Mouse (Mus musculus) kidney, embryonic 16.5 days (tissue): ENCODE measurements at regions not wholly inside any gene's neighbourhood (a gene's known extent, or its start where the extent isn't known, plus 50 kb on each side); places are given as distances from the start of the nearest gene placed in this dataset.

ENCODE experiments used
- ATAC-seq: fragments of 200-750 bp; cut with Nextera tagmentation; 2 replicates; pipeline ENCODE4 v1.8.0; 2017; ENCODE audit warnings: moderate TSS enrichment; ENCODE audit not compliant: low FRiP score, low TSS enrichment
- H3K27ac ChIP-seq: fragments of 300-500 bp; sonication (generic); 2 replicates; pipeline ENCODE4 v1.5.1; 2014; ENCODE audit warnings: low read length
- H3K27me3 ChIP-seq: fragments of 300-500 bp; sonication (generic); 2 replicates; pipeline ENCODE4 v1.6.1; 2014; ENCODE audit warnings: low read length, control low read depth, mixed read lengths; ENCODE audit not compliant: insufficient read depth
- H3K36me3 ChIP-seq: fragments of 300-500 bp; sonication (generic); 2 replicates; pipeline ENCODE4 v1.6.1; 2014; ENCODE audit warnings: low read length, control low read depth, mixed read lengths; ENCODE audit not compliant: insufficient read depth
- H3K4me1 ChIP-seq: fragments of 300-500 bp; sonication (generic); 2 replicates; pipeline ENCODE4 v1.6.1; 2014; ENCODE audit warnings: low read length, control low read depth, mixed read lengths; ENCODE audit not compliant: insufficient read depth
- H3K4me2 ChIP-seq: fragments of 300-500 bp; sonication (generic); replicated peaks from 2 replicates; pipeline ENCODE4 v1.6.1; 2014; ENCODE audit warnings: low read depth, low read length
- H3K4me3 ChIP-seq: fragments of 300-500 bp; sonication (generic); 2 replicates; pipeline ENCODE4 v1.5.1; 2014; ENCODE audit warnings: mild to moderate bottlenecking, low read length
- H3K9ac ChIP-seq: fragments of 300-500 bp; sonication (generic); replicated peaks from 2 replicates; pipeline ENCODE4 v1.6.1; 2014; ENCODE audit warnings: low read length
- H3K9me3 ChIP-seq: fragments of 300-500 bp; sonication (generic); 2 replicates; pipeline ENCODE4 v1.6.1; 2016; ENCODE audit warnings: low read length, control low read depth
- WGBS: fragments of 180-500 bp; shearing (Covaris S2); extraction: QIAGEN DNeasy Blood & Tissue Kit; methylation state at CpG from one replicate; pipeline ENCODE4 v1.1.7; 2014; 5-methylcytosine and 5-hydroxymethylcytosine counted together

DNA sequence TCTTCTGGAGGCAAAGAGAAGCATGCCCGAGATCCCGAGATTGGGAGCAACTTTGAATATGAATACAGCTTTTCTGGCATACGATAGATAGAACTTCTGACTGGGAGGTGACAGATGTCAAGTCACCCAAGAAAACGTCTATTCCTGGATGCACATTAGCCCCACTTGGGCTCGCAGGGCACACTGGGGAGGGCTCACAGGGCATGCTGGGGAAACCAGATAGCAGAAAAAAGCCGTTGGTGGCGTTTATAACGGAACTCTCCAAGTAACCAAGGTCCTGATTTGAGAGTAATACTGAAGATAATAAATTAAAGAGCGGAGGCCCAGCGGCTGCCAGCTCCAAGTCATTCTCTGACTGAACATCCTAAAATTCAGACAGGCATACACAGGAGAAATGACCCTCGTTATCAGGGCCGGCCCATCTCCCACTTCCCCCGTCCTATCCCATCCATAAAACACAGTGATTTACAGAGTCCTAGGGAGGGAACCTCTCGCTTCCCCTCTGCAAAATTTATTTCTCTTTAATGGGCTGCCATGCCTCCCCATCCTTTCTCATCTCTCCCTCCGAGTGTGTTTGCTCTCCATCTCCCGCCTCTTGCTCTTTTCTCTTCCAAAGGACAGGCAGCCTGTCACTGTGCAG lies 325.3 kb downstream of the Sox9 start:
- no peak overlapping the region for H3K27ac ChIP-seq
- ATAC-seq = peak; percentile 88
- WGBS = 16% methylated on average over 16 of the region's 16 CpGs

DNA sequence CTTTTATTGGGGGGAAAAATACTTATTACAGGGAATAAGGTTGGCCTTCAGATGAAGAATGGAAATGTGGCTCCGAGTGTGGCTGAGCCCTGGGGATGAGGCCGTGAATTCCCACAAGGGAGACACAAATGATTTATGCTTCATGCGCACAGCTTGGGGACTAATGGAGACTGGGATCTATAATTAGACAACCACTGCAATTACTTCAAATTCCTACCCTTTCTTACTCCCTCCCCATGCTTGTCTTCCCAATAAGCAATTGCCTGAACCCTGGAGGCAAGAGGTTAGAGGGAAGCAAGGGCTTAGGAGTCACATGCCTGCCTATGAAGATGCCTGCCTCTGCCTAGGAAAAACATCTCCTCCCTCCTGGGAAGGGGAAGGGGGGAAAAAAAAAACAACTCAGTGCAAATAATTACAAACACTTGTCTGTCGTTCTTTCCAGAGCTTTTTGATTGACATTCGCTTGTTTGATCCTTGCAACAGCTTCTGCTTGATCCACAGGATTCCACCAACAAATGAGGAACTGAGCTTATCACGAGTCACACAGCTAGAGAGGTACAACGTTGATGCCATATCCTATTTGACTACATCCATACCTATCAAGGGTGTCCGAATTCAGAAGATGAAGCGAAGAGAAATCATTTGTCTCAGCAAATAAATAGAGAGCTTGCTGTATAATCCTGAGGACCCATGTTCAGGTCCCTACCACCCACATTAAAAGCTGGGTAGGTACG lies 326.1 kb downstream of the Sox9 start:
- H3K4me2 ChIP-seq = no peak overlapping the region
- H3K9ac ChIP-seq = no peak overlapping the region
- no peak overlapping the region for H3K4me3 ChIP-seq
- H3K9me3 ChIP-seq = no peaks in the 10 kb centered on the region
- H3K27me3 ChIP-seq = peaks cover 3% of the 10 kb centered on the region; the same call in 1 of the 2 replicates
- H3K4me1 ChIP-seq = peaks cover 52% of the 10 kb centered on the region
- 43% methylated on average over 10 of the region's 10 CpGs for WGBS
- no peak overlapping the region for H3K27ac ChIP-seq
- ATAC-seq = peak; percentile 46; the same call in 1 of the 2 replicates
- no peaks in the 10 kb centered on the region for H3K36me3 ChIP-seq

More for the DNA sequence above, 325.3 kb downstream of the Sox9 start:
- no peaks in the 10 kb centered on the region for H3K36me3 ChIP-seq
- peaks cover 55% of the 10 kb centered on the region for H3K4me1 ChIP-seq
- no peaks in the 10 kb centered on the region for H3K9me3 ChIP-seq
- H3K9ac ChIP-seq = no peak overlapping the region
- H3K4me3 ChIP-seq = no peak overlapping the region
- no peak overlapping the region; the same call in 1 of the 2 replicates for H3K4me2 ChIP-seq
- H3K27me3 ChIP-seq = peaks cover 3% of the 10 kb centered on the region; the same call in 1 of the 2 replicates

DNA sequence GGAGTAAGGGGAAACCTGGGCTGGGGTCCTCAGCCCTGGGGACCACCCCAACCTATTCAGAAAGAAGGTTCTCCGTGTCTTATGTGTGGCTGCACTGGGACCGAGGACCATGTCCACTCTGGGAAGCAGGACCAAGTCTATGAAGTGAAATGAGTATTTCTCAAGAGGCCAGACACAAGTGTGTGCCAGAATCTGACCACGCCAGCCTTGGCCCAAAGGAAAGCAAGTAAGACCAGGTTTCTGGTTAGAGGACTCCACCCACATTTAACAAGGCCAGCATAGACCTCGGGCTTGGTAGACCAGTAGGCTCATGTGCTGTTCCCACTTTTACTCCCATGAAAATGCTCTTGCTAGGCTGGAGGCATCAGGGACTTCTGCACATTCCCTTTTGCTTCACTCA lies 327.1 kb downstream of the Sox9 start:
- Histone ChIP-seq H3K27ac (no peak overlapping the region), H3K9me3 (no peaks in the 10 kb centered on the region), H3K9ac (no peak overlapping the region), H3K4me2 (no peak overlapping the region), H3K4me3 (no peak overlapping the region), H3K4me1 (peaks cover 42% of the 10 kb centered on the region), H3K27me3 (peaks cover 3% of the 10 kb centered on the region; the same call in 1 of the 2 replicates), H3K36me3 (no peaks in the 10 kb centered on the region)
- ATAC-seq = no peak
- WGBS = 91% methylated on average over 4 of the region's 4 CpGs

DNA sequence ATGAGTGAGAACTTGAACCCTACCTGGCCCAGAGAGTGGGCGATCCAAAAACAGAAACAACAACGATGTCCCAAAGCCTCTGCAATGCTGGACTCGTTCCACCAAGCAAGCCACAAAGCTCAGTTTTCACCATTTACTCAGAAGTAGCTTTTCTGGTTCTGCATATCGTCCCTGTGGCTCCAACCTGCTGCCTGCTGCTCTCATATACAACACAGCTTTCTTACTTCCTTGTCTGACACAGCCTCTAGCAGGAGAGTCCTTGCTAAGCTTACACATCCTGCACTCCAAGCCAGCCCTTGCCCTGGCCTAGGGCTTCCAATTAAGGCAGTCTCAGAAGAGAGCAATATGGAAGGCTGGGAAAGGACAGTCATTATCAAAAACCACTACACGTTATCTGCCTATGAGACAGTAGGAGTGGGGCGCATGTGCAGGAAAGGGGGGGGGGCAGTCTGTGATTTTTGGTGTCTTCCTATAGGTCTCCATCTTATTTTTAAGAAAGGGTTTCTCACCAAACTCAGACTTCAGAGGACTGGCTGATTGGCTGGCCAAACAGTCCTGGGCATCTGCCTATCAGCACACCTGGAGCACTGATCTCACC lies 331.3 kb downstream of the Sox9 start:
- ATAC-seq = no peak
- Histone ChIP-seq H3K4me3 (no peak overlapping the region), H3K27me3 (peaks cover 3% of the 10 kb centered on the region; the same call in 1 of the 2 replicates), H3K36me3 (no peaks in the 10 kb centered on the region), H3K4me2 (no peak overlapping the region), H3K9ac (no peak overlapping the region), H3K27ac (no peak overlapping the region; the same call in 1 of the 2 replicates), H3K4me1 (peaks cover 10% of the 10 kb centered on the region), H3K9me3 (peaks cover 5% of the 10 kb centered on the region; the same call in 1 of the 2 replicates)
- 78% methylated on average over 6 of the region's 6 CpGs for WGBS

DNA sequence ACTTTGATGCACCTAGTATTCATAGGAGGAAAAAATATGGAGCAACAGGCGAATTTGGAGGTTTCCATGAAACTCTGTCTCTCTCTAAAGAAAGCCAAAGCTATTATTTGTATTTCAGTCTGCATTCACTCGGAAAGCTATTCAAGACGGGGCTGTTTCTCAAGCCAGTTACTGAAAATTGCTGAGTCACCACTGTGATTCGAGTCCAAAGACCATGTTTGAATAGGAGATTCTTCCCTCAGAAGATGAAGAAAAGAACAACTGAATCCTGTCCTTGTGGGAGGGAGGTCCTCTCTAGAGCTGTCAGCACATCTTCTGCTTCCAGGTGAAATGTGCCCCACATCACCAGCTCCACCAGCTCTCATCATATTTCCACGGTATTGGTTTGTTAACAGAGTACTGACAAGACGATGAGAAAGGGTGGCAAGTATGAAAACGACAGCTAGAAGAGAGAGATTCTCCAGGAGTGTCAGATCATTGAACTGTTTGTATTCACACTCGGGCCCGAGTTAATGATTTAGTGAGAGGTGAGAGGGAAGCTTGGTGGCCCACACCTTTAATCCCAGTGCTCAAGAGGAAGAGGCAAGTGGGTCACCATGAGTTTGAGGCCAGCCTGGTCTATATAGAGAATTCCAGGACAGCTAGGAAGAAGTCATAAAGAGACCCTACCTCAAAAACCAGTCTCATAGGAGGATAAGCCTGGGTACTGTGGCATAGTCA lies 335.3 kb downstream of the Sox9 start:
- no peak for ATAC-seq
- no peaks in the 10 kb centered on the region for H3K36me3 ChIP-seq

DNA sequence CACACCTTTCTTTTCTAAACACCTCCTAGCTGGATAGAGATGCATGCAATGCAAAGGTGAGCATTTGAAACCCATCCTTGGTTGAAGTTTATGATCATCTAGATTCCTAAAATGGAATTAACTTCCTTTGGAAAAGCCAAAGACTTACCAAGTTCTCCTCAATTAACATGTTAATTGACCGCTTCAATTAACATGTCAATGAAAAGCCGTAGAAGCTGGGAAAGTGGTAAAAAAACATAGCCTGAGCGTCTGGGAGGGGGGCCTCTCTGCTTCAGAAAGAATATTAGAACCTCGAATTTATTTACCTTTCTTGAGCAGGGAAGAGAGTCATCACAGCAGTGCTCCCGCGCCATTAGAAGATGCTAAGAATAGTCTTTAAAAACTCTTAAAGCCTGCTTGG lies 338.5 kb downstream of the Sox9 start:
- H3K27ac ChIP-seq = no peak overlapping the region
- H3K4me2 ChIP-seq = no peak overlapping the region
- WGBS = 43% methylated on average over 6 of the region's 6 CpGs
- peaks cover 5% of the 10 kb centered on the region; the same call in 1 of the 2 replicates for H3K9me3 ChIP-seq
- no peaks in the 10 kb centered on the region for H3K27me3 ChIP-seq
- H3K4me1 ChIP-seq = no peaks in the 10 kb centered on the region; the same call in 1 of the 2 replicates
- ATAC-seq = no peak
- no peak overlapping the region for H3K4me3 ChIP-seq
- no peak overlapping the region for H3K9ac ChIP-seq
- no peaks in the 10 kb centered on the region; the same call in 1 of the 2 replicates for H3K36me3 ChIP-seq

More for the DNA sequence above, 335.3 kb downstream of the Sox9 start:
- Histone ChIP-seq H3K9me3 (peaks cover 5% of the 10 kb centered on the region; the same call in 1 of the 2 replicates), H3K4me1 (no peaks in the 10 kb centered on the region; the same call in 1 of the 2 replicates), H3K27me3 (no peaks in the 10 kb centered on the region), H3K9ac (no peak overlapping the region), H3K4me3 (no peak overlapping the region), H3K4me2 (no peak overlapping the region), H3K27ac (no peak overlapping the region)
- 88% methylated on average over 9 of the region's 9 CpGs for WGBS

DNA sequence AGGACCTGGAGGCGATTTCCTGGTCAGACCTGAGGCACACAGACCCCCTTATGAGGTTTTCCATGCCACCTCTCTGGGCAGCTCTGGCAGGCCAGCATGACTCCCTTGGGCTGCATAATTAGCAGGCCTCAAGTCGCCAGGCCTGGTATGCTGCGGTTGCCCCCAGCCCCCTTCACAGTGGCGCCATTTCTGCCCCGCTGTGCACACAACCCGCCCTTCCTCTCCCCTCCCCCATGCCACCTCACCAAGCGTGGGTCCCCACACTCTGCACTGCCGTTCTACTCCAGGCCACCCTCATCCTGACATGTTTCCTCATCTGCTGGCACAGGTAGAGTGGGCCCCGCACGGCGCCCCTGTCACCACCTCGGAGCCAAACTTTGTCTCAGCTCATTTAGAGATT lies 339.3 kb downstream of the Sox9 start:
- Histone ChIP-seq H3K9me3 (peaks cover 5% of the 10 kb centered on the region; the same call in 1 of the 2 replicates), H3K9ac (no peak overlapping the region), H3K4me2 (no peak overlapping the region), H3K36me3 (no peaks in the 10 kb centered on the region; the same call in 1 of the 2 replicates), H3K27me3 (no peaks in the 10 kb centered on the region), H3K27ac (no peak overlapping the region), H3K4me1 (peaks cover 5% of the 10 kb centered on the region), H3K4me3 (no peak overlapping the region)
- WGBS = 49% methylated on average over 12 of the region's 12 CpGs
- ATAC-seq = 0 out of 2 replicates have a peak, but pooled peaks have one; percentile 42

DNA sequence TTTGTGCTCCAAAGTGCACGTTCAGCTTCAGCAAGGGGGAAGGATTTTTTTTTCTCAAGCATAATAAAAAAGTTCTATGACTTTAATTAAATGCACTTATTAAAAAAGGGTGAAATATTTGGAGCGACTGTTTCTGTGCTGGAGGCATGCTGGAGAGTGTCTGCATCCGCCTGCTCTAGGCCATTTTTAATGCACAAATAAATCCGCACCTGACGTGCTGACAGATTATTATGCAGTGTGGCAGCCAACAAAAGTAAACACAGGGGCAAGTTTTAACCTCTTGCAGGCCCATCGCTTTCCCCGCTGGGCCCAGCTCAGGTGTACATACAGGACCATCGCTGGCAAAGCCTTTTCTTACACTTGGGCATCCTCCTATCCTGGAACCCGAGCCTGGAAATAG lies 340.1 kb downstream of the Sox9 start:
- 66% methylated on average over 9 of the region's 9 CpGs for WGBS
- Histone ChIP-seq H3K9me3 (peaks cover 5% of the 10 kb centered on the region; the same call in 1 of the 2 replicates), H3K27me3 (no peaks in the 10 kb centered on the region), H3K4me2 (no peak overlapping the region), H3K4me3 (no peak overlapping the region), H3K27ac (no peak overlapping the region), H3K9ac (no peak overlapping the region), H3K4me1 (peaks cover 6% of the 10 kb centered on the region), H3K36me3 (no peaks in the 10 kb centered on the region; the same call in 1 of the 2 replicates)
- no peak for ATAC-seq

DNA sequence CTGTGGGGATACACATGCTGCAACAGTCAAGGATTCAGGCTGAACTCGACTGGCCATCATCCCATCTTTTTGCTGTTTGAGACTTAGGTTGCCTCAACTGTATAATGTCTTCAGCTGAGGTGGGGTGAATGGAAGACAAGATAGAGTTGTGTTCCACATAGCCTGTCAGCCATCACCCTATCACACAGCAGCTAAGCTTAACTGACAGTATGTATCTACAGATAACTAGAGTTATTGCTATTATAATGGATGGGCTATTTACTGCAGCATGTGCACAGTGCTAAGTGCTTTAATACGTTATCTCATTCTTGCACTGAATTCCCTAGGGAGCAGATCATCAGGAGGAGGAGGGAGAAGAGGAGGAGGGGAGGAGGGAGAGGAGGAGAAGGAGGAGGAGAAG lies 340.9 kb downstream of the Sox9 start:
- Histone ChIP-seq H3K4me2 (no peak overlapping the region), H3K4me1 (peaks cover 6% of the 10 kb centered on the region), H3K4me3 (no peak overlapping the region), H3K27ac (no peak overlapping the region), H3K9me3 (peaks cover 3% of the 10 kb centered on the region; the same call in 1 of the 2 replicates), H3K27me3 (no peaks in the 10 kb centered on the region), H3K36me3 (no peaks in the 10 kb centered on the region; the same call in 1 of the 2 replicates), H3K9ac (no peak overlapping the region)
- 67% methylated on average over 2 of the region's 2 CpGs for WGBS
- no peak for ATAC-seq
